Mouse (Mus musculus): Measurements from ENCODE around the gene Lrrc61. TPM values are rescaled to one million over a fixed set of nuclear protein-coding genes. Genes with fewer than 3 reads are reported as not detected.

The Lrrc61 gene
- total RNA-seq, 1 experiment from 2014 or later = 59.5 TPM

DNA sequence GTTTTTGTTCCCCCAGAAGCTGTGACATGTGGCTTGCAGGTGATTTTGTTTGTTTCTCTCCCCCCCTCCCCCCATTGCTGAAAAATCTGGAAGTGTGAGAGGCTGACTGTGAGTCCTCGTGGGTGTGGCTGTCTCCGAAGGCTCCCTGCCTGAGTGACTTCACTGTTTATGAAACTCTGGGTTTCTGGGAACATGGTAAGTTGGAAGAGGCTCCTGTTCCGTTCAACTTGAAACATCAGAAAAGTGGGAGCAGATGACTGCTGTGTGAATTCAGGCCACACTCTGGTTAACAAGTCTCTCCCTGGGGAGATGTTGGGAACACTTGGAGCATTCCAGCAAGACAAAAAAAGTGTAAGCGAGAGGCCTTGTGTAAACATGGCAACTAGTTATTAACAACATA, 7.7 kb upstream of the Lrrc61 start:
- DNase-seq = no peak

GRCm38 (mm10) chr6:48548314-48548713, 6.3 kb upstream of the Lrrc61 start:
- DNase-seq = no peak

DNA sequence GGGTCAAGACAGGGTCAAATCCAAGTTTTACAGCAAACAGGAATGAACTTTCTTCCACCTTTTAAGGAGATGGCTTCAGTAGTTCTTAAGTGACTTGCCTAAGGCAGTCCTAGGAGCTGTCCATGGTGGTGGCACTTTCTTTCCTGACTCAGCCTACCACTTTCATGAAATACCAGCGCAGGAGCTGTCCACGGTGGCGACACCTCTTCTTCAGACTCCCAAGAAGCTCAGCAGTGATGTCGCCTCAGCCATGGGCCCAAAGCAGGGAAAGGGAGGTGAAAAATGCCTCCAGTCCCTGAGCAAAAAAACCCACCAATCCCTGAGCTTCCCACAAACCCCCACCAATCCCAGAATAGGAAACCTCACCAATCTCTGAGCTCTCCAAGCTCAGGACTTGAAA, 1.7 kb upstream of the Lrrc61 start:
- peak; percentile 46 for DNase-seq

- no peak for DNase-seq
These were observed 777 bp upstream of the Lrrc61 start for GRCm38 (mm10) chr6:48553819-48554218.

GRCm38 (mm10) chr6:48555104-48555890, 701 bp downstream of the Lrrc61 start:
- no peak for DNase-seq

GRCm38 (mm10) chr6:48555956-48556355, 1.4 kb downstream of the Lrrc61 start:
- no peak for DNase-seq

DNA sequence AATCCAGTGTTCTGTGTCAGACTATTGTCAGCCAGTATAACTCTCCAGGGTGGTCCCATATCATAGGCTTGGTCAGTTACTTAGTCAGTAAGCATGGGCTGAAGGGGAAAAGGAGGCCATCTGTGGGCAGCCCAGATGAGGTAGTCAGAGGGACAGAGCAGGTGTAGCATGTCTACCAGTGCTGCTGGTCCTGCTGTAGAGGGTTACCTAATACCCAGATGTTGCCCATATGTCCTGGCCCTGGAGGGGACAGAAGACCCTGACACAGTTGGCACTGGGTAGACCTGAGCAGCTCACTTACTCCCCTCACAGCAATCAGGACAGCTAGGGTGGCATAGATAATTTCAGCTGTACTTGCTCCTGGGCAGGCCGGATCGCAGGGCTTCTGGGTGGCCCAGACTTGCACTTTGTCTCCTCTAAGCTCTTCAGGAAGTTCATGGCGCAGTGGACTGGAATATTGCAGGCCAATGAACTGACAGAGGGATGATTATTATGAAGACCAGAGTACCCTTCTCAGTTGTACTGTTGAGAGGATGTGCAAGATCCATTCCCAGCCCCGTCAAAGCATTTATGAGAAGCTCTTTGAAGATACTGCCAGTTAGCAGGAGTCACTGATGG, 11.2 kb downstream of the Lrrc61 start:
- DNase-seq = no peak

DNA sequence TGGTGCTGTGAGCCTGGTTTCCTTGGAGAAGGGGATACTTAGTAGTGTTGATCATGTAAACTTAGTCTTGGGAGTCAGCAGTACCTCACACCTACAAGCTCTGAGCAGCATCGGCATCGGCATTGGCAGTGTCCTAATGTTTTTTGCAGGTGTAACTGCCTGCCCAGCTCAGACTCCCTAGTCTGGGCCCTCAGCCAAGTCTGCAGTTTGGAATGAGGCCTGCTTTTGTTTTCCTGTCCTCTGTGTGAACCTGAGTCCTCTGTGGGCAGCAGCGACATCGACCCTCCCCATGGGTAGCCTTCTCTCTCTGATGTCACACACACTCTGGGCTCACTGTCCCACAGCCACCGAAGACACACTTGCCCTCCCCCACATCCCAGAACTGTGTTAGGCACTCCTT, 11.7 kb downstream of the Lrrc61 start:
- peak; percentile 69 for DNase-seq

GRCm38 (mm10) chr6:48568036-48568984, 13.7 kb downstream of the Lrrc61 start:
- DNase-seq = peak; percentile 61

DNA sequence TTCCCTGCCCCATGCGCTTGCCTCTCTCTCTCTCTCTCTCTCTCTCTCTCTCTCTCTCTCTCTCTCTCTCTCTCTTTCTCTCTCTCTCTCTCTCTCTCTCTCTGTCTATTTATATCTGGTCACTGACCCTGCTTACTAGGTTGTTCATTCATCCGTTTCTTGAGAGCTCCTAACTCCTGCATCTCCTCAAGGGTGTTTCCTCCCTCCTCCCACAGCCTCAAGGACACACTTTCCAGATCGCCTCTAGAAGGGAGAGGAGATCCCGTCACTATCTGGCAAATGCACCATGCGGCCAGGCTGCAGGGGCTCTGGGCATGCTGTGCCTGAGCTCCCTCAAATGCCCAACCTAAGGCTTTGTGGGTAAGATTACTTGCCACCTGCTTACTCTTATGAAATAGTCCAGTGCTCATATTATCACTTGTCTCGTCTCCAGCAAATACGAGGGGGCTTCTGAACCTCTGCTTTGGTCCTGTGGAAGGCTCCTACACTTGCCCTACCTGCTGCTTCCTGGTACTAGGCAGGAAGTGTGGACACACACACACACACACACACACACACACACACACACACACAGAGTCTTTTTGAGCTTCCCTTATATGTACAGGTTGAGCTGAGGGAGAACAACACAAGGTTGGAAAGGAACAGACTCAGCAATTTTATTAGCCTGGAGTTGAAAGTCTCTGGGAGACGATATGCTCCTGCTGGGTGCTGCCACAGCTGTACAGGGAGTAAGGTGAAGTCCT, 14.6 kb downstream of the Lrrc61 start:
- DNase-seq = no peak

GRCm38 (mm10) chr6:48572014-48572413, 17.4 kb downstream of the Lrrc61 start:
- DNase-seq = no peak

DNA sequence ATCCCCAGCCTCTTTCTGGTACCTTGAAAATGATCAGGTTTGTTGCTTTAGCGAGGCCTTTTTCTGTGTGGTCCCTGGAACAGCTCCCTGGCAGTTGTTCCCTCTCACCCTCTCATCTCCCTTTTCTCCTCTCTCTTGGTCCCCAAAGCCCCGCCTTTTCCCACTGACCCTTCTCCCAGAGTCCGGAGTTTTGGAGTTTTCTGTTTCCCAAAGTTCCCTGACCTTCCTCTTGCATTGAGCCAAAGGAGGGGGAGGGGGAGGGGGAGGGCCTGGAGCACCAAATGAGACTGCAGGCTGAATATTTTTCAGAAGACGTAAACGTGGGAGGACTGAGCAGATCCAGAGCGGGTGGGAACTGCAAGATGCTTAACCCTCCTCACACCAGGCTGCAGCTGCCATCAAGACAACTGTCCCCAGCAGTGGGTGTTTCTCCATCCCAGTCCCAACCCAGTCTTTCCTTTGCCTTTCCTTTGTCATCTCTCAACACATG, 18.0 kb downstream of the Lrrc61 start, which contains the start of gene Rarres2:
TSS of gene Rarres2 (minus strand) at position 218 of the 490 bp plus-strand sequence.
- DNase-seq = no peak

DNA sequence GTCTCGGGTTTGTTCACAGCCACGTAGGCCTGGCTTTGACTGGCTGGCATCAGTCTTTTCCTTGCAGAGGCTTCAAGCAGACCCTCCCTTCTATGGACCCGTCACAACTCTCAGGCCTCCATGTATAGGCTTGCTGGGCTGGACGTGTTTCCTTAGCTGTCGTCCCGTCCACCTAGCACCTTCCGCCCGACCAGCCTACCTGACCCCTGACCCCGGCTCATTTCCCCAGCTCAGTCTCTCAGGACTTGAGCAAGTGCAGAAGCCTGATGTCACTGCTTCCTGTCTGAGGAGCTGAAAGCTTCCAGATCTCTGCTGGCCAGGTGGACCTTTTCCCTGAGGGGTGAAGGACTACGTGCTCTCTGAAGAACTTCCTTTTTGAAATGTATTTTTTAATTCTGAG, 18.7 kb downstream of the Lrrc61 start:
- DNase-seq = no peak

GRCm38 (mm10) chr6:48573981-48574380, 19.4 kb downstream of the Lrrc61 start:
- no peak for DNase-seq

GRCm38 (mm10) chr6:48578736-48579135, 24.1 kb downstream of the Lrrc61 start:
- DNase-seq = no peak

DNA sequence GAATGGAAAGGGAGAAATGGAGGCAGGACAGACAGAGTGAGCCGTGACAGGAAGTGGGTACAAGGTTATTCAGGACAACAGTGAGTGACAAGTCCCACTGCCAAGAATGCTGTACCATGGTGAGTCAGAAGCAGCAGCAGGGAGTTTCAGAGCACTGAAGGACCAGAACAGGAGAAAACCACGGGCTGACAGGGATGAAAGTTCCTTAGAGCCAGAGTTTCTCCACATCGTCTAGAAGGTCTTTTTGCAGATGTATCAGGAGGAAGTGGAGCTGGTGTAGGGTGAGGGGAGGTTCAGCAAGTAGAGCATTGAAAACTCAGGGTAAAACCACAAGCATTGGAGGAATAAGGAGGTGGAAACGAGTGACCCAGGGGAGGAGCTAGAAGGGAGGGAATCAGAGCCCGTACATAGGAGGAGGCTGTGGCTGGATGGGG, 24.6 kb downstream of the Lrrc61 start:
- no peak for DNase-seq

- no peak for DNase-seq
These were observed 26.7 kb downstream of the Lrrc61 start for GRCm38 (mm10) chr6:48581257-48581656.

DNA sequence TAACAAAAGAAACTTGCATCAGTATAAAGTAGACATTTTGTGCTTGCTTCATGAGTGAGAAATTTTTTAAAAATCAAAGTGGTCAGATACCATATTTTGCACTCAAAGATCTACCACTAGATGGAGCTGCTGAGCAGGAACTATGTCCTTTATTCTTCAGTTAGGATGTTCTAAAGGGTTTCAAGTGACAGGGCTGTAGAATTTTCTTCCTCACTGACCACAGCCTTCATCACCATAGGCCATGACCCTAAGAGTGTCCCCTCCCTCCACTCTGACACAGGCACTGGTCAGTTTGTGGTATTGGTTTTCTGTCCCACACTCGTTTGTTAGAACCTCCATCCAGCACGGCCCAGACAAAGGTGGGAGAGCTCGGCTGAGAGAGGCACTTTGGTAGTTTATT, 27.4 kb downstream of the Lrrc61 start:
- no peak for DNase-seq

- DNase-seq = no peak
These were observed 34.7 kb downstream of the Lrrc61 start, which contains the start of gene Gm45021 for GRCm38 (mm10) chr6:48589194-48589750. Gene Gm45021 (plus strand): TSS chr6:48589610.

GRCm38 (mm10) chr6:48591221-48591845, 36.7 kb downstream of the Lrrc61 start:
- DNase-seq = no peak

DNA sequence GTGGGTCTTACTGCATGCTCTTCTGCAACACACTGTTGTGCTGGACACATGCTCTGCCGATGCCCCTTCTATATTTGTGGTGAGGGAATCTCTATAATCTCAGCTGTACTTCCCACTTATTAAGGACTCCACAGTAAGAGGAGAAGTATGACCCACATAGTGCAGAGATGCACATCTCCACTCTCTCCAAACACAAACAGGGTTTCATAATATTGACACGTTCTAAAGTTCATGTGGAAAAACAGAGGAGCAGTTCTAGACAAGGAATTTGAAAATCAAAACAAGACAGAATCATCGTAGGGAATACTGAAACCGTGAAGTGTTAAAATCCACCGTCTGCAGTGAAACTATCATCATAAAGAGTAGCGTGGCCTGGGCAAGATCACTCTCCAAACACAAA, 37.3 kb downstream of the Lrrc61 start:
- DNase-seq = no peak

Data from adrenal gland, postnatal 25 days (tissue).